Mouse (Mus musculus) heart, adult 11 months (tissue): Measurements from ENCODE around the gene Msh4.

Source experiments
- DNase-seq: peaks from one replicate; pipeline ENCODE4 v3.0.0; 2022

The Msh4 gene

GRCm38 (mm10) chr3:153906136-153906871, at the start of gene Msh4:
Msh4 (minus strand) TSS chr3:153906138.
- no peak for DNase-seq

GRCm38 (mm10) chr3:153948176-153948575, 42.2 kb upstream of the Msh4 start:
- no peak for DNase-seq

- DNase-seq = no peak
Measured at GRCm38 (mm10) chr3:153947271-153947670, 41.3 kb upstream of the Msh4 start.

GRCm38 (mm10) chr3:153944335-153944990, 38.5 kb upstream of the Msh4 start, which contains the start of gene Acadm:
Acadm (minus strand) TSS chr3:153944632.
- peak; percentile 100 for DNase-seq

GRCm38 (mm10) chr3:153943901-153944334, 38.0 kb upstream of the Msh4 start:
- no peak for DNase-seq

- no peak for DNase-seq
Measured at GRCm38 (mm10) chr3:153943003-153943640, 37.2 kb upstream of the Msh4 start.

GRCm38 (mm10) chr3:153941613-153942012, 35.7 kb upstream of the Msh4 start:
- peak; percentile 92 for DNase-seq

GRCm38 (mm10) chr3:153940486-153940885, 34.5 kb upstream of the Msh4 start:
- no peak for DNase-seq

- no peak for DNase-seq
Measured at GRCm38 (mm10) chr3:153940021-153940420, 34.1 kb upstream of the Msh4 start.

GRCm38 (mm10) chr3:153937116-153937810, 31.3 kb upstream of the Msh4 start:
- DNase-seq = no peak

GRCm38 (mm10) chr3:153935878-153936277, 29.9 kb upstream of the Msh4 start:
- peak; percentile 91 for DNase-seq

GRCm38 (mm10) chr3:153932461-153932860, 26.5 kb upstream of the Msh4 start:
- no peak for DNase-seq

GRCm38 (mm10) chr3:153929526-153929925, 23.6 kb upstream of the Msh4 start:
- peak; percentile 64 for DNase-seq

GRCm38 (mm10) chr3:153926333-153926732, 20.4 kb upstream of the Msh4 start:
- no peak for DNase-seq

- DNase-seq = no peak
Measured at GRCm38 (mm10) chr3:153921147-153921910, 15.4 kb upstream of the Msh4 start.

- no peak for DNase-seq
Measured at GRCm38 (mm10) chr3:153917200-153917599, 11.3 kb upstream of the Msh4 start.

GRCm38 (mm10) chr3:153913510-153914243, 7.7 kb upstream of the Msh4 start:
- DNase-seq = no peak

- DNase-seq = peak; percentile 100
Measured at GRCm38 (mm10) chr3:153912546-153913509, 6.9 kb upstream of the Msh4 start, which contains the start of gene Rabggtb. Rabggtb (minus strand) TSS chr3:153913009.

GRCm38 (mm10) chr3:153911882-153912440, 6.0 kb upstream of the Msh4 start:
- no peak for DNase-seq
